Comparison of ENCODE assay signal across 11 mouse cellular contexts in the genomic region with DNA sequence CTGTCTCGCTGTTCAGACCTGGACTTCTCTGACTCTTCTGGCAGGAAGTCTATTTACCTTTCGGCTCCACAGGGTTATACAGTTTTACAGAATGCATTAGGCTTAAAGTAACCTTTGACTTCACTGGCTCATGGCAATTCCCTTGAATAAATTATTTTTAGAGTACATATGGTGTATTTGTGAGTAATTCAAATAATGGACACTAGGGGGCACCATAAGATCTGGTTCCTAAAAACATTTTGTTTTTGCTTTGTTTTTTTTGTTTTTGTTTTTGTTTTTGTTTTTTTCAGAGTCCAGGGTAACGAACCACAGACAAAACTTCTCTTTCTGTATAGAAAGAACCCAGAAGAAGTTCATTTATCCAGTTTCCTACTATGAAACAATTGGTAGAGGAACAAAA. TPM values are rescaled to one million over a fixed set of nuclear protein-coding genes. Genes with fewer than 3 reads are reported as not detected.
DNase-seq lines count a peak whose midpoint lies in the region; ATAC-seq and TF ChIP-seq lines count a peak whose summit lies in the region.
"Had no signal": no experiment of that assay in that cellular context is flagged by ENCODE, and none has a peak within 500 bp of the region (broad histone marks: within the 10 kb centered on the region; RNA-seq: fewer than 3 reads in every experiment).

No protein-coding gene starts in this region.

- no peaks in the 10 kb centered on the region for H3K36me3 ChIP-seq in forebrain, embryonic 15.5 days
- no peaks in the 10 kb centered on the region for H3K36me3 ChIP-seq in forebrain, embryonic 10.5 days (replicated peaks)
- H3K36me3 ChIP-seq in lung, postnatal 0 days (ENCODE audit: insufficient read depth, low read length), result no peaks in the 10 kb centered on the region
- H3K36me3 ChIP-seq: heart, embryonic 12.5 days; limb, embryonic 15.5 days had no signal

- WGBS in forebrain, embryonic 15.5 days, result 48% methylated on average over 3 of the region's 3 CpGs
- WGBS in forebrain, embryonic 10.5 days, result 53% methylated on average over 3 of the region's 3 CpGs
- WGBS in lung, postnatal 0 days, result 43% methylated on average over 3 of the region's 3 CpGs

- no peak overlapping the region for H3K4me2 ChIP-seq in forebrain, embryonic 15.5 days (replicated peaks)
- H3K4me2 ChIP-seq in lung, postnatal 0 days (replicated peaks; ENCODE audit: low read depth, low read length), result no peak overlapping the region
- H3K4me2 ChIP-seq: heart, embryonic 12.5 days; limb, embryonic 15.5 days had no signal

- no peak overlapping the region for H3K9ac ChIP-seq in forebrain, embryonic 15.5 days (replicated peaks)
- H3K9ac ChIP-seq in lung, postnatal 0 days (replicated peaks; ENCODE audit: low read depth), result no peak overlapping the region
- H3K9ac ChIP-seq: heart, embryonic 12.5 days; limb, embryonic 15.5 days had no signal

- TF ChIP-seq CTCF in lung, postnatal 0 days (IDR thresholded peaks at IDR 0.05), result peak; percentile 59

- no peak for TF ChIP-seq EP300 in lung, postnatal 0 days (IDR thresholded peaks at IDR 0.05)

- H3K9me3 ChIP-seq in forebrain, embryonic 15.5 days, result no peaks in the 10 kb centered on the region
- H3K9me3 ChIP-seq in forebrain, embryonic 10.5 days, result no peaks in the 10 kb centered on the region
- no peaks in the 10 kb centered on the region for H3K9me3 ChIP-seq in lung, postnatal 0 days (ENCODE audit: low read length)
- H3K9me3 ChIP-seq: heart, embryonic 12.5 days; limb, embryonic 15.5 days had no signal

- no peaks in the 10 kb centered on the region for H3K4me1 ChIP-seq in forebrain, embryonic 15.5 days
- H3K4me1 ChIP-seq in forebrain, embryonic 10.5 days, result no peaks in the 10 kb centered on the region
- H3K4me1 ChIP-seq in lung, postnatal 0 days (ENCODE audit: insufficient read depth, low read depth, low read length), result no peaks in the 10 kb centered on the region
- H3K4me1 ChIP-seq: heart, embryonic 12.5 days; limb, embryonic 15.5 days had no signal

- H3K27ac ChIP-seq in forebrain, embryonic 15.5 days (replicated peaks), result no peak overlapping the region
- H3K27ac ChIP-seq in forebrain, embryonic 10.5 days, result no peak overlapping the region
- H3K27ac ChIP-seq in lung, postnatal 0 days (ENCODE audit: low read length), result no peak overlapping the region
- H3K27ac ChIP-seq: limb, embryonic 15.5 days had no signal

- no peak overlapping the region for H3K4me3 ChIP-seq in forebrain, embryonic 15.5 days
- H3K4me3 ChIP-seq in forebrain, embryonic 10.5 days, result no peak overlapping the region
- H3K4me3 ChIP-seq in lung, postnatal 0 days (ENCODE audit: low read depth, low read length), result no peak overlapping the region
- H3K4me3 ChIP-seq: heart, embryonic 12.5 days; limb, embryonic 15.5 days had no signal

- 0 out of 2 replicates have a peak, but pooled peaks have one; percentile 29 for ATAC-seq in forebrain, embryonic 15.5 days (replicated peaks)
- no peak for ATAC-seq in lung, postnatal 0 days
- ATAC-seq in common myeloid progenitor, adult 5-6 weeks (replicated peaks; ENCODE audit: low read depth, poor library complexity, severe bottlenecking), result peak; percentile 47; the same call in 1 of the 2 replicates

- no peak for DNase-seq in forebrain, embryonic 10.5 days (ENCODE audit: extremely low spot score, low spot score)
- DNase-seq in lung, postnatal 0 days (ENCODE audit: low spot score), result peak; percentile 49
- no peak for DNase-seq in lung, postnatal 10 days
- DNase-seq in retina, postnatal 1 day, result peak; percentile 66
- no peak for DNase-seq in spleen, postnatal 14 days (ENCODE audit: low spot score in 2 of 2)
- no peak for DNase-seq in heart, postnatal 4 days
- DNase-seq: kidney, postnatal 10 days had no signal

- H3K27me3 ChIP-seq in forebrain, embryonic 15.5 days, result no peaks in the 10 kb centered on the region
- H3K27me3 ChIP-seq in forebrain, embryonic 10.5 days (ENCODE audit: poor library complexity, severe bottlenecking), result no peaks in the 10 kb centered on the region
- no peaks in the 10 kb centered on the region for H3K27me3 ChIP-seq in lung, postnatal 0 days (replicated peaks; ENCODE audit: insufficient read depth, low read length)
- H3K27me3 ChIP-seq: heart, embryonic 12.5 days; limb, embryonic 15.5 days had no signal

RNA-seq across cellular contexts. Expression of a gene that starts 17.2 kb away (rescaled TPM):
- 28.6 and 30.7 TPM in 2 replicates for polyA plus RNA-seq in forebrain, embryonic 15.5 days (2015; fragmentation: Nextera tagmentation; extraction: Ambion mirVana)
- polyA plus RNA-seq in forebrain, embryonic 10.5 days (2016; fragmentation: Nextera tagmentation; extraction: Ambion mirVana), result 33.5 and 33.6 TPM in 2 replicates
- 26.2 and 29.4 TPM in 2 replicates for polyA plus RNA-seq in lung, postnatal 0 days (2015; fragmentation: Nextera tagmentation; extraction: Ambion mirVana)
- 30.4 and 37.0 TPM in 2 replicates for total RNA-seq in common myeloid progenitor, adult 5-6 weeks (2017)
- 10 to 100 TPM; 41.6 to 43.1 TPM for total RNA-seq in heart, postnatal 4 days (2021)

RNA-seq across cellular contexts. Expression of a gene that starts 33.7 kb away (rescaled TPM):
- 10.2 and 12.5 TPM in 2 replicates for polyA plus RNA-seq in forebrain, embryonic 15.5 days (2015; fragmentation: Nextera tagmentation; extraction: Ambion mirVana)
- 7.7 and 8.0 TPM in 2 replicates for polyA plus RNA-seq in forebrain, embryonic 10.5 days (2016; fragmentation: Nextera tagmentation; extraction: Ambion mirVana)
- polyA plus RNA-seq in lung, postnatal 0 days (2015; fragmentation: Nextera tagmentation; extraction: Ambion mirVana), result 38.9 and 58.5 TPM in 2 replicates
- total RNA-seq in common myeloid progenitor, adult 5-6 weeks (2017), result 18.7 and 19.6 TPM in 2 replicates
- 1 to 10 TPM; 1.3 to 2.4 TPM for total RNA-seq in heart, postnatal 4 days (2021)

Comparison
In these comparisons a context has a peak if more than half of its experiments do, and no peak if none do; other contexts are left out.
1. DNase-seq: peak in lung, postnatal 0 days (single experiment) and retina, postnatal 1 day (single experiment); none in forebrain, embryonic 10.5 days (single experiment), lung, postnatal 10 days (single experiment), spleen, postnatal 14 days (0 of 2) and heart, postnatal 4 days (single experiment).